Mouse (Mus musculus) MEL (cell line): ENCODE results near the gene Wdr41. TPM values are rescaled to one million over a fixed set of nuclear protein-coding genes. Genes with fewer than 3 reads are reported as not detected.

Experiments
- DNase-seq: peaks from one replicate; pipeline ENCODE4 v3.0.0; 2011; ENCODE audit warnings: low read depth, low spot score
- H3K27ac ChIP-seq: 2 replicates; pipeline ENCODE4 v1.5.1; 2012; ENCODE audit warnings: low read depth, mild to moderate bottlenecking, control low read depth, low read length, moderate library complexity; ENCODE audit not compliant: control insufficient read depth
- H3K27me3 ChIP-seq, 2 experiments: fragments of 150-350 bp in 1 of 2; sonication (generic) in 1 of 2; 2 replicates each; pipeline ENCODE4 v1.6.1; 2012; ENCODE audit warnings: low read length in 2 of 2, mild to moderate bottlenecking in 2 of 2, improper control_type of control experiment in 1 of 2, moderate library complexity in 1 of 2; ENCODE audit not compliant: insufficient read depth in 2 of 2, control insufficient read depth in 1 of 2
- H3K36me3 ChIP-seq, 2 experiments: 2 replicates each; pipeline ENCODE4 v1.6.1; 2012 to 2014; ENCODE audit warnings: low read length in 2 of 2, improper control_type of control experiment in 1 of 2, inconsistent platforms in 1 of 2, mild to moderate bottlenecking in 1 of 2; ENCODE audit not compliant: insufficient read depth in 2 of 2, control insufficient read depth in 1 of 2
- H3K4me1 ChIP-seq, 2 experiments: fragments of 150-350 bp in 1 of 2; sonication (generic) in 1 of 2; 2 replicates each; pipeline ENCODE4 v1.6.1; 2012; ENCODE audit warnings: low read length in 2 of 2, improper control_type of control experiment in 1 of 2, mild to moderate bottlenecking in 1 of 2; ENCODE audit not compliant: insufficient read depth in 2 of 2, control insufficient read depth in 1 of 2
- H3K4me3 ChIP-seq, 2 experiments: fragments of 150-350 bp in 1 of 2; sonication (generic) in 1 of 2; 2 replicates each; pipeline ENCODE4 v1.5.1; 2012; ENCODE audit warnings: low read depth in 2 of 2, low read length in 2 of 2, mild to moderate bottlenecking in 2 of 2, moderate library complexity in 2 of 2, control low read depth in 1 of 2, improper control_type of control experiment in 1 of 2; ENCODE audit not compliant: control insufficient read depth in 1 of 2, insufficient read depth in 1 of 2
- H3K79me2 ChIP-seq: 2 replicates; pipeline ENCODE4 v1.6.1; 2012; ENCODE audit warnings: mild to moderate bottlenecking, low read length, moderate library complexity; ENCODE audit not compliant: control insufficient read depth, poor library complexity, insufficient read depth
- H3K9ac ChIP-seq: 2 replicates; pipeline ENCODE4 v1.6.1; 2012; ENCODE audit warnings: low read depth, mild to moderate bottlenecking, control low read depth, low read length, moderate library complexity; ENCODE audit not compliant: control insufficient read depth, poor library complexity, severe bottlenecking
- H3K9me3 ChIP-seq: fragments of 150-350 bp; sonication (generic); replicated peaks from 2 replicates; pipeline ENCODE4 v1.6.1; 2012; ENCODE audit warnings: mild to moderate bottlenecking, low read length, improper control_type of control experiment, moderate library complexity; ENCODE audit not compliant: insufficient read depth
- CHD1 ChIP-seq: IDR thresholded peaks from 2 replicates; pipeline ENCODE4 v1.6.1; 2012; ENCODE audit warnings: low read depth, mild to moderate bottlenecking, inconsistent platforms, low read length, improper control_type of control experiment
- E2F4 ChIP-seq: IDR thresholded peaks from 2 replicates; pipeline ENCODE4 v1.6.1; 2011; ENCODE audit warnings: low read depth, low read length, improper control_type of control experiment, borderline replicate concordance
- ELF1 ChIP-seq: IDR thresholded peaks from 2 replicates; pipeline ENCODE4 v1.6.1; 2014; ENCODE audit warnings: low read depth, mild to moderate bottlenecking, inconsistent platforms, low read length, improper control_type of control experiment, moderate library complexity
- MAFK ChIP-seq: IDR thresholded peaks from 2 replicates; pipeline ENCODE4 v1.6.1; 2011; ENCODE audit warnings: low read depth, mild to moderate bottlenecking, low read length, improper control_type of control experiment, borderline replicate concordance
- MAX ChIP-seq: IDR thresholded peaks from 2 replicates; pipeline ENCODE4 v1.6.1; 2011; ENCODE audit warnings: low read length, improper control_type of control experiment
- MEF2A ChIP-seq: IDR thresholded peaks from 2 replicates; pipeline ENCODE4 v1.6.1; 2014; ENCODE audit warnings: low read depth, mild to moderate bottlenecking, inconsistent platforms, low read length, improper control_type of control experiment; ENCODE audit not compliant: poor library complexity, insufficient replicate concordance, severe bottlenecking; ENCODE audit errors: extremely low read depth
- MXI1 ChIP-seq: IDR thresholded peaks from 2 replicates; pipeline ENCODE4 v1.6.1; 2011; ENCODE audit warnings: mild to moderate bottlenecking, low read depth, low read length, improper control_type of control experiment
- NELFE ChIP-seq: IDR thresholded peaks from 2 replicates; pipeline ENCODE4 v1.6.1; 2011; ENCODE audit warnings: low read depth, low read length, improper control_type of control experiment
- NRF1 ChIP-seq: IDR thresholded peaks from 2 replicates; pipeline ENCODE4 v1.6.1; 2014; ENCODE audit warnings: low read depth, mild to moderate bottlenecking, inconsistent platforms, low read length, improper control_type of control experiment, moderate library complexity; ENCODE audit not compliant: poor library complexity, insufficient read depth, severe bottlenecking
- POLR2AphosphoS2 ChIP-seq: IDR thresholded peaks from 2 replicates; pipeline ENCODE4 v1.6.1; 2011; ENCODE audit warnings: low read length, improper control_type of control experiment
- POLR2AphosphoS5 ChIP-seq: IDR thresholded peaks from 2 replicates; pipeline ENCODE4 v1.6.1; 2012; ENCODE audit warnings: low read depth, borderline replicate concordance, mild to moderate bottlenecking, inconsistent platforms, low read length, moderate library complexity, mixed read lengths
- SIN3A ChIP-seq: IDR thresholded peaks from 2 replicates; pipeline ENCODE4 v1.6.1; 2012; ENCODE audit warnings: low read length, improper control_type of control experiment, inconsistent platforms
- UBTF ChIP-seq: IDR thresholded peaks from 2 replicates; pipeline ENCODE4 v1.6.1; 2012; ENCODE audit warnings: low read depth, mild to moderate bottlenecking, inconsistent platforms, low read length, improper control_type of control experiment, moderate library complexity, borderline replicate concordance; ENCODE audit not compliant: insufficient read depth
- USF1 ChIP-seq: IDR thresholded peaks from 2 replicates; pipeline ENCODE4 v1.6.1; 2014; ENCODE audit warnings: low read depth, mild to moderate bottlenecking, inconsistent platforms, low read length, improper control_type of control experiment, moderate library complexity
- USF2 ChIP-seq, 2 experiments: IDR thresholded peaks; 2 replicates each; pipeline ENCODE4 v1.6.1; 2011 to 2012; ENCODE audit warnings: improper control_type of control experiment in 2 of 2, low read length in 2 of 2, borderline replicate concordance in 1 of 2, inconsistent platforms in 1 of 2, low read depth in 1 of 2, mild to moderate bottlenecking in 1 of 2; ENCODE audit not compliant: insufficient read depth in 1 of 2
- polyA plus RNA-seq, 2 experiments: library from polyadenylated mRNA; stranded (reverse) in 1 of 2; unstranded in 1 of 2; fragments of >175 nt in 1 of 2; fragments of >200 nt in 1 of 2; gene quantifications; 2 replicates each; pipeline versions ENCODE4 v1.2.1 to v1.2.4; 2012; ENCODE audit warnings: low replicate concordance in 2 of 2, low read depth in 1 of 2; ENCODE audit not compliant: insufficient read length in 2 of 2, insufficient read depth in 1 of 2, missing spikeins in 1 of 2
- total RNA-seq: library from RNA; depleted of rRNA; stranded (reverse); fragments of 300-350 nt; gene quantifications from 2 replicates; pipeline ENCODE4 v1.2.3, GENCODE M21; 2012

The Wdr41 gene
- total and polyA plus RNA-seq, 3 experiments, result 14.3 TPM; not detected in 1

- no peak for TF ChIP-seq USF2 (IDR thresholded peaks at IDR 0.05; ENCODE audit: borderline replicate concordance in 1 of 2, insufficient read depth in 1 of 2, low read depth in 1 of 2, low read length in 2 of 2)
- TF ChIP-seq USF1, result no peak
- no peak for TF ChIP-seq ELF1
- no peak for TF ChIP-seq MXI1
- no peak for TF ChIP-seq SIN3A
- DNase-seq, result no peak
- H3K4me3 ChIP-seq, result no peak overlapping the region
- no peaks in the 10 kb centered on the region; a peak in 1 of 4 replicates for H3K27me3 ChIP-seq
- H3K79me2 ChIP-seq, result no peaks in the 10 kb centered on the region
- no peaks in the 10 kb centered on the region for H3K4me1 ChIP-seq
- no peak overlapping the region for H3K27ac ChIP-seq
- no peaks in the 10 kb centered on the region for H3K36me3 ChIP-seq
- H3K9me3 ChIP-seq, result no peaks in the 10 kb centered on the region
- H3K9ac ChIP-seq, result no peak overlapping the region
Observed at GRCm38 (mm10) chr13:95032127-95032831, 56.1 kb downstream of the Wdr41 start.

DNA sequence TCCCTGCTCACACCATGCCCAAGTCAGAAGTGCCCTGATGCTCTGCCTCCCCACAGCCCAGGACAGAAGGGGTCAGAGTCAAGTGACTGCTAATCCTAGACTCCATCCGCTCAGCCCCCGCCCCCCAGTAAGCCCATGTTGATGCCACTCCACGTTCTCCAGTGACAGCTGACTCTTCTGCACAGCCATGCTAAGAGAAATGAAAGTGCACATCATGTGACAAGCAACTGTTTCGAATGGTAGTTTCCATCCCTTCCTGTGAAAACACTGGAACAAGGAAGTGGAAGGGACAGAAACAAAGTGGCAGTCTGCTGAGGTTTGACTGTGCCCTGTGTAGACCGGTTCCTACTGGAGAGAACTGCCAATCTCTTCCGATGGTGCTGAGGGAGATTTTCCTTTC is 56.8 kb downstream of the Wdr41 start:
- H3K36me3 ChIP-seq, result no peaks in the 10 kb centered on the region
- H3K27me3 ChIP-seq, result no peaks in the 10 kb centered on the region; a peak in 1 of 4 replicates
- no peak overlapping the region for H3K9ac ChIP-seq
- no peaks in the 10 kb centered on the region for H3K79me2 ChIP-seq
- no peaks in the 10 kb centered on the region for H3K4me1 ChIP-seq
- H3K9me3 ChIP-seq, result no peaks in the 10 kb centered on the region
- no peak overlapping the region for H3K4me3 ChIP-seq
- no peak overlapping the region for H3K27ac ChIP-seq
- DNase-seq, result no peak
- no peak for TF ChIP-seq E2F4
- no peak for TF ChIP-seq POLR2AphosphoS2
- TF ChIP-seq NELFE, result no peak
- TF ChIP-seq CHD1, result no peak
- no peak for TF ChIP-seq POLR2AphosphoS5
- TF ChIP-seq NRF1, result no peak
- TF ChIP-seq MAX, result no peak
- no peak for TF ChIP-seq MAFK
- no peak for TF ChIP-seq MEF2A
- no peak for TF ChIP-seq UBTF
